Mouse (Mus musculus) embryonic facial prominence, embryonic 13.5 days (tissue): ENCODE data around the gene Anxa11. TPM values are rescaled to one million over a fixed set of nuclear protein-coding genes. Genes with fewer than 3 reads are reported as not detected.
"Not testable (repeated sequence)": the region's sequence is repeated elsewhere in the genome, so short reads cannot be mapped to it uniquely, and the experiment has no call there.

Experiments used
- ATAC-seq: fragments of 200-750 bp; cut with Nextera tagmentation; 2 replicates; pipeline ENCODE4 v1.8.0; 2017; ENCODE audit warnings: low read depth; ENCODE audit not compliant: insufficient number of reproducible peaks, insufficient read depth, low FRiP score, low TSS enrichment
- H3K27ac ChIP-seq: fragments of 300-500 bp; sonication (generic); 2 replicates; pipeline ENCODE4 v1.5.1; 2015; ENCODE audit warnings: moderate library complexity, mild to moderate bottlenecking, inconsistent platforms
- H3K27me3 ChIP-seq: fragments of 300-500 bp; sonication (generic); 2 replicates; pipeline ENCODE4 v1.6.1; 2015; ENCODE audit warnings: mild to moderate bottlenecking, inconsistent platforms
- H3K36me3 ChIP-seq: fragments of 300-500 bp; sonication (generic); 2 replicates; pipeline ENCODE4 v1.6.1; 2015; ENCODE audit warnings: mild to moderate bottlenecking, inconsistent platforms
- H3K4me1 ChIP-seq: fragments of 300-500 bp; sonication (generic); 2 replicates; pipeline ENCODE4 v1.6.1; 2015; ENCODE audit warnings: inconsistent platforms
- H3K4me2 ChIP-seq: fragments of 300-500 bp; sonication (generic); 2 replicates; pipeline ENCODE4 v1.6.1; 2015; ENCODE audit warnings: moderate library complexity, mild to moderate bottlenecking, inconsistent platforms
- H3K4me3 ChIP-seq: fragments of 300-500 bp; sonication (generic); 2 replicates; pipeline ENCODE4 v1.5.1; 2015; ENCODE audit warnings: mild to moderate bottlenecking, inconsistent platforms
- H3K9ac ChIP-seq: fragments of 300-500 bp; sonication (generic); 2 replicates; pipeline ENCODE4 v1.6.1; 2015; ENCODE audit warnings: mild to moderate bottlenecking, inconsistent platforms
- H3K9me3 ChIP-seq: fragments of 300-500 bp; sonication (generic); 2 replicates; pipeline ENCODE4 v1.6.1; 2016; ENCODE audit warnings: inconsistent platforms
- WGBS: fragments of 180-500 bp; shearing (Covaris S2); methylation state at CpG from one replicate; pipeline ENCODE4 v1.1.7; 2015; ENCODE audit warnings: mixed read lengths; 5-methylcytosine and 5-hydroxymethylcytosine counted together
- polyA plus RNA-seq: library from polyadenylated mRNA; unstranded; fragments of >200 nt; fragmentation: Nextera tagmentation; extraction: Ambion mirVana; gene quantifications from 2 replicates; pipeline ENCODE4 v1.2.1, GENCODE M21; 2015

The Anxa11 gene
- polyA plus RNA-seq, 1 experiment from 2014 or later = 15.4 TPM

- no peak overlapping the region for H3K9ac ChIP-seq
- H3K36me3 ChIP-seq = no peaks in the 10 kb centered on the region
- WGBS = 68% methylated on average over 8 of the region's 8 CpGs
- no peak overlapping the region for H3K4me3 ChIP-seq
- H3K4me2 ChIP-seq = no peak overlapping the region
- peak overlapping the region; percentile 41 for H3K27ac ChIP-seq
- peaks cover 21% of the 10 kb centered on the region for H3K4me1 ChIP-seq
- ATAC-seq = peak; percentile 24; the same call in 1 of the 2 replicates
- H3K9me3 ChIP-seq = no peaks in the 10 kb centered on the region
- no peaks in the 10 kb centered on the region for H3K27me3 ChIP-seq
Measured at GRCm38 (mm10) chr14:25872461-25873415, 30.8 kb downstream of the Anxa11 start.

- ATAC-seq, H3K4me2 ChIP-seq: not testable (repeated sequence)
- no CpG with 5 or more reads among the region's 7 CpGs for WGBS
Measured at GRCm38 (mm10) chr14:25876640-25877039, 34.7 kb downstream of the Anxa11 start.

GRCm38 (mm10) chr14:25881769-25882168, 39.8 kb downstream of the Anxa11 start:
- H3K36me3 ChIP-seq, H3K27ac ChIP-seq, H3K4me1 ChIP-seq, H3K4me2 ChIP-seq, H3K9ac ChIP-seq, H3K9me3 ChIP-seq, H3K4me3 ChIP-seq, H3K27me3 ChIP-seq, ATAC-seq: not testable (repeated sequence)
- WGBS = no CpG with 5 or more reads among the region's 9 CpGs

More at GRCm38 (mm10) chr14:25876640-25877039, 34.7 kb downstream of the Anxa11 start:
- not testable (repeated sequence) for H3K9ac ChIP-seq, H3K4me3 ChIP-seq, H3K27me3 ChIP-seq, H3K27ac ChIP-seq, H3K36me3 ChIP-seq, H3K9me3 ChIP-seq
- H3K4me1 ChIP-seq = peaks cover 14% of the 10 kb centered on the region

GRCm38 (mm10) chr14:25885886-25886285, 43.9 kb downstream of the Anxa11 start:
- not testable (repeated sequence) for H3K9me3 ChIP-seq, ATAC-seq, H3K4me1 ChIP-seq, H3K9ac ChIP-seq, H3K36me3 ChIP-seq, H3K4me2 ChIP-seq, H3K27me3 ChIP-seq, H3K27ac ChIP-seq, H3K4me3 ChIP-seq
- WGBS = no CpG with 5 or more reads among the region's 12 CpGs

GRCm38 (mm10) chr14:25894566-25894965, 52.6 kb downstream of the Anxa11 start:
- not testable (repeated sequence) for H3K4me3 ChIP-seq, H3K36me3 ChIP-seq, H3K9me3 ChIP-seq, H3K27me3 ChIP-seq, H3K4me2 ChIP-seq, H3K9ac ChIP-seq, ATAC-seq, H3K4me1 ChIP-seq, H3K27ac ChIP-seq
- no CpG with 5 or more reads among the region's 3 CpGs for WGBS

- H3K27me3 ChIP-seq, ATAC-seq, H3K36me3 ChIP-seq, H3K9ac ChIP-seq, H3K4me3 ChIP-seq, H3K4me1 ChIP-seq, H3K27ac ChIP-seq, H3K4me2 ChIP-seq, H3K9me3 ChIP-seq: not testable (repeated sequence)
- no CpG with 5 or more reads among the region's 7 CpGs for WGBS
Measured at GRCm38 (mm10) chr14:25895686-25896085, 53.7 kb downstream of the Anxa11 start.

GRCm38 (mm10) chr14:25903000-25903399, 61.0 kb downstream of the Anxa11 start, which contains the start of gene Plac9a:
TSS of gene Plac9a (minus strand) at chr14:25903100.
- not testable (repeated sequence) for H3K4me1 ChIP-seq, H3K27me3 ChIP-seq, H3K9me3 ChIP-seq, H3K9ac ChIP-seq, H3K27ac ChIP-seq, H3K4me2 ChIP-seq, H3K36me3 ChIP-seq, ATAC-seq, H3K4me3 ChIP-seq
- no CpG with 5 or more reads among the region's 10 CpGs for WGBS

- not testable (repeated sequence) for H3K4me3 ChIP-seq, ATAC-seq, H3K27me3 ChIP-seq, H3K4me1 ChIP-seq, H3K4me2 ChIP-seq, H3K36me3 ChIP-seq, H3K27ac ChIP-seq, H3K9ac ChIP-seq, H3K9me3 ChIP-seq
- WGBS = no CpG with 5 or more reads among the region's 5 CpGs
Measured at GRCm38 (mm10) chr14:25905243-25905642, 63.3 kb downstream of the Anxa11 start.

- no CpG with 5 or more reads among the region's 9 CpGs for WGBS
- not testable (repeated sequence) for H3K9me3 ChIP-seq, H3K36me3 ChIP-seq, ATAC-seq, H3K4me3 ChIP-seq, H3K9ac ChIP-seq, H3K27ac ChIP-seq, H3K4me1 ChIP-seq, H3K27me3 ChIP-seq, H3K4me2 ChIP-seq
Measured at GRCm38 (mm10) chr14:25907272-25907671, 65.3 kb downstream of the Anxa11 start.

GRCm38 (mm10) chr14:25908976-25909375, 67.0 kb downstream of the Anxa11 start:
- H3K36me3 ChIP-seq, ATAC-seq, H3K4me1 ChIP-seq, H3K4me3 ChIP-seq, H3K27ac ChIP-seq, H3K9me3 ChIP-seq, H3K27me3 ChIP-seq, H3K4me2 ChIP-seq, H3K9ac ChIP-seq: not testable (repeated sequence)
- no CpG with 5 or more reads among the region's 8 CpGs for WGBS

GRCm38 (mm10) chr14:25918427-25919170, 76.6 kb downstream of the Anxa11 start:
- H3K27me3 ChIP-seq, H3K9ac ChIP-seq, H3K27ac ChIP-seq, H3K9me3 ChIP-seq, H3K4me2 ChIP-seq, H3K4me1 ChIP-seq, H3K4me3 ChIP-seq, H3K36me3 ChIP-seq, ATAC-seq: not testable (repeated sequence)
- WGBS = no CpG with 5 or more reads among the region's 5 CpGs
